Mouse (Mus musculus) small intestine, adult 2 months (tissue): ENCODE data around the gene Ppp1r11. TPM values are rescaled to one million over a fixed set of nuclear protein-coding genes. Genes with fewer than 3 reads are reported as not detected.
A peak's percentile ranks its signal among the peaks of the same experiment; 100 is the strongest.

Experiments
- H3K27ac ChIP-seq: fragments of 200-500 bp; 2 replicates; pipeline ENCODE4 v1.5.1; 2012; ENCODE audit warnings: low read depth, low read length, control low read depth, inconsistent platforms; ENCODE audit not compliant: insufficient read depth
- H3K27me3 ChIP-seq: fragments of 200-500 bp; 2 replicates; pipeline ENCODE4 v1.6.1; 2012; ENCODE audit warnings: mild to moderate bottlenecking, moderate library complexity, low read length, inconsistent platforms; ENCODE audit not compliant: control insufficient read depth, insufficient read depth
- H3K36me3 ChIP-seq: fragments of 200-500 bp; 2 replicates; pipeline ENCODE4 v1.6.1; 2012; ENCODE audit warnings: mild to moderate bottlenecking, low read length, control low read depth, inconsistent platforms; ENCODE audit not compliant: control insufficient read depth, insufficient read depth
- H3K4me1 ChIP-seq: fragments of 200-500 bp; 2 replicates; pipeline ENCODE4 v1.6.1; 2012; ENCODE audit warnings: low read length, inconsistent platforms, mixed read lengths; ENCODE audit not compliant: control insufficient read depth, insufficient read depth, insufficient read length
- H3K4me3 ChIP-seq: fragments of 200-500 bp; 2 replicates; pipeline ENCODE4 v1.5.1; 2012; ENCODE audit warnings: low read depth, mild to moderate bottlenecking, control low read depth, inconsistent platforms, low read length, moderate library complexity
- CTCF ChIP-seq: fragments of 200-500 bp; IDR thresholded peaks from 2 replicates; pipeline ENCODE4 v1.5.1; 2012; ENCODE audit warnings: low read depth, mild to moderate bottlenecking, control low read depth, inconsistent platforms, low read length, moderate library complexity, mixed read lengths; ENCODE audit not compliant: insufficient replicate concordance, insufficient read length; ENCODE audit errors: extremely low read depth
- POLR2A ChIP-seq: fragments of 200-500 bp; IDR thresholded peaks from 2 replicates; pipeline ENCODE4 v1.6.1; 2012; ENCODE audit warnings: low read depth, mild to moderate bottlenecking, control low read depth, inconsistent platforms, low read length, moderate library complexity
- WGBS: fragments of 180-500 bp; shearing (Covaris S2); methylation state at CpG from one replicate; pipeline ENCODE4 v1.1.7; 2018; 5-methylcytosine and 5-hydroxymethylcytosine counted together
- polyA plus RNA-seq: library from polyadenylated mRNA; depleted of rRNA; stranded (reverse); fragments of >200 nt; gene quantifications from 2 replicates; pipeline ENCODE4 v1.2.3, GENCODE M21; 2012

Ppp1r11 gene
- polyA plus RNA-seq, 1 experiment, result 31.1 TPM

- 31% methylated on average over 9 of the region's 9 CpGs for WGBS
- H3K4me3 ChIP-seq, result 0 out of 2 replicates have a peak overlapping the region, but pooled peaks have one; percentile 2
Measured at GRCm38 (mm10) chr17:36944121-36944775, 7.3 kb downstream of the Ppp1r11 start.

DNA sequence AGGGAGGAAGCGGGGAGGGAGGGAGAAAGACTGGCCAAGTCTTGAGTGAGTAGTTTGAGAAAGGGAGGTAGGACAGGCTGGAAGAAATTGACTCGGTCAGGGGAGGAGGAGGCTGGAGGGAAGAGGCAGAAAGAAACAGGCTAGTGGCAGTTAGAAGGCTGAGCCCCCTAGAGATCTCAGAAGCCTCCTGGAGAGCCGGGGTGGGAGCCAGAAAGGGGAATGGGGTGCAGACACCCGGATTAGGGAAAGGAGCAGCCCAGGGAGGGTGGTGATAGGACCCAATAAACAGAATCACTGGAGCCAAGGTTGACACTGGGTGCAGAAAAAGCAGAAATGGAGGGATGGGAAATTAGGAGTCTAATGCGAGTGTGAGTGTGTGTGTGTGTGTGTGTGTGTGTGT lies 7.8 kb downstream of the Ppp1r11 start:
- H3K4me3 ChIP-seq, result peak overlapping the region; percentile 28
- peaks cover 19% of the 10 kb centered on the region for H3K4me1 ChIP-seq
- no peaks in the 10 kb centered on the region; the same call in 1 of the 2 replicates for H3K36me3 ChIP-seq
- no peak for TF ChIP-seq CTCF
- TF ChIP-seq POLR2A, result no peak
- no peak overlapping the region for H3K27ac ChIP-seq
- H3K27me3 ChIP-seq, result peaks cover 14% of the 10 kb centered on the region
- WGBS, result 40% methylated on average over 5 of the region's 5 CpGs

More at GRCm38 (mm10) chr17:36944121-36944775, 7.3 kb downstream of the Ppp1r11 start:
- peaks cover 19% of the 10 kb centered on the region for H3K4me1 ChIP-seq
- H3K27me3 ChIP-seq, result peaks cover 14% of the 10 kb centered on the region
- no peak overlapping the region for H3K27ac ChIP-seq
- TF ChIP-seq CTCF (peak; percentile 7; the same call in 1 of the 2 replicates), POLR2A (no peak)
- H3K36me3 ChIP-seq, result peaks cover 5% of the 10 kb centered on the region

- Histone ChIP-seq H3K4me1 (peaks cover 19% of the 10 kb centered on the region), H3K36me3 (no peaks in the 10 kb centered on the region), H3K27ac (no peak within 1 kb of the TSS), H3K4me3 (peak within 1 kb of the TSS; percentile 58), H3K27me3 (peaks cover 14% of the 10 kb centered on the region)
- TF ChIP-seq POLR2A, result no peak
- TF ChIP-seq CTCF, result no peak
- WGBS, result under 1% methylated on average over 59 of the region's 59 CpGs
Measured at GRCm38 (mm10) chr17:36942791-36943471, 8.6 kb downstream of the Ppp1r11 start, which contains the start of gene Rnf39. Gene Rnf39 (plus strand): TSS chr17:36942918.

DNA sequence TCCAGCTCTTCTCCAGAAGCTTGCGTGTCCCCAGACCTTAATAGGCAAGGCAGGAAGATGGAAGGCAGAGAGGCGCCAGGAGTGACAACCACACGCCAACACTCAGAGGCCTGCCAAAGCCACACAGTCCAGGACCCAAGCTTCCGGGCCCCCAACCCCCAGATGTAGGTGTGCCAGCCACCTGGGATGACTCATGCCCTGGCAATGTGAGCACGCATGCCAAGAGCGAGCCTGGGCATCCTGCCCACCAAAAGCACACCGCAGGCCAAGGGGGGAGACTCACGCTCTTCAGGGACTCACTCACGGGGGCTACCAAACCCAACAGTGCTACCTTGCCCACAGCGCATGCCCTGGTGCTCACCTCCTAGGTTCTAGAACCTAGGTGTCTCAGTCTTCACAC lies 9.2 kb downstream of the Ppp1r11 start:
- peaks cover 18% of the 10 kb centered on the region for H3K4me1 ChIP-seq
- TF ChIP-seq CTCF (no peak), POLR2A (no peak)
- H3K27me3 ChIP-seq, result peaks cover 12% of the 10 kb centered on the region
- no peak overlapping the region for H3K27ac ChIP-seq
- peak overlapping the region; percentile 58 for H3K4me3 ChIP-seq
- WGBS, result 10% methylated on average over 10 of the region's 10 CpGs
- H3K36me3 ChIP-seq, result no peaks in the 10 kb centered on the region

- H3K36me3 ChIP-seq, result no peaks in the 10 kb centered on the region
- WGBS, result 29% methylated on average over 2 of the region's 2 CpGs
- no peak overlapping the region for H3K4me3 ChIP-seq
- peaks cover 4% of the 10 kb centered on the region for H3K27me3 ChIP-seq
- H3K27ac ChIP-seq, result no peak overlapping the region
- H3K4me1 ChIP-seq, result peaks cover 9% of the 10 kb centered on the region
- TF ChIP-seq POLR2A (no peak), CTCF (no peak)
Measured at GRCm38 (mm10) chr17:36938056-36938455, 13.5 kb downstream of the Ppp1r11 start.

DNA sequence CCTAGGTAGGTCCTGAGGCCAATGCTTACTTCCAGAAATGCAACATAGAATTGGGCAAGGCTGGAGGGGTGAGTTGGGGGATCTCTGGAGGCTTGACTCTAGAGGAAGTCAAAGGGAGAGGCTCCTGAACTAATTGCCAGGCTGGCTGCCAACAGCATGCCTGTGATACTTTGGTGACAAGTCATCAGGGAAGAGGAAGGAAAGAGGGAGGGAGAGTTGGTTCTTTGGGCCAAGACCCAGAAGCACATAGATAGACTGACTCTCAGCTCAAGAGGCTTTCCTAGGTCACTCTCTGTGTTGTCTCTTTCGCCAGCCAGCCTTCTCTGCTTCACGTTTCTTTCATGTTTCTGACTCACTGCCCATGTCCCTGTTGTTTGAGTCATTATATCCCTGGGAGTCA lies 19.7 kb downstream of the Ppp1r11 start:
- WGBS, result 59% methylated on average over 2 of the region's 2 CpGs
- Histone ChIP-seq H3K27ac (no peak overlapping the region), H3K4me3 (no peak overlapping the region), H3K36me3 (no peaks in the 10 kb centered on the region), H3K27me3 (0 out of 2 replicates have a peak, but pooled peaks cover 3% of the 10 kb centered on the region), H3K4me1 (no peaks in the 10 kb centered on the region)
- TF ChIP-seq POLR2A (no peak), CTCF (no peak)

- Histone ChIP-seq H3K36me3 (no peaks in the 10 kb centered on the region), H3K4me1 (no peaks in the 10 kb centered on the region), H3K4me3 (no peak overlapping the region), H3K27ac (no peak overlapping the region), H3K27me3 (0 out of 2 replicates have a peak, but pooled peaks cover 3% of the 10 kb centered on the region)
- 72% methylated on average over 4 of the region's 4 CpGs for WGBS
- TF ChIP-seq POLR2A (no peak), CTCF (no peak)
Measured at GRCm38 (mm10) chr17:36931130-36931529, 20.4 kb downstream of the Ppp1r11 start.
